Mouse (Mus musculus) liver, embryonic 14.5 days (tissue): Measurements from ENCODE around the gene March8. TPM values are rescaled to one million over a fixed set of nuclear protein-coding genes. Genes with fewer than 3 reads are reported as not detected.
A peak's percentile ranks its signal among the peaks of the same experiment; 100 is the strongest.
"Not testable (repeated sequence)": the region's sequence is repeated elsewhere in the genome, so short reads cannot be mapped to it uniquely, and the experiment has no call there.

ENCODE experiments used
- ATAC-seq: fragments of 200-750 bp; cut with Nextera tagmentation; 2 replicates; pipeline ENCODE4 v1.8.0; 2017; ENCODE audit warnings: moderate number of reproducible peaks, mild to moderate bottlenecking, moderate library complexity; ENCODE audit not compliant: insufficient read depth
- DNase-seq, 3 experiments: peaks; one replicate each; pipeline ENCODE4 v3.0.0-alpha.2; 2012 to 2013; ENCODE audit warnings: low read depth in 3 of 3, low spot score in 3 of 3
- H3K27ac ChIP-seq: fragments of 300-500 bp; sonication (generic); 2 replicates; pipeline ENCODE4 v1.5.1; 2014; ENCODE audit warnings: moderate library complexity, mild to moderate bottlenecking, control low read depth, inconsistent platforms
- H3K27me3 ChIP-seq: fragments of 300-500 bp; sonication (generic); 2 replicates; pipeline ENCODE4 v1.6.1; 2014; ENCODE audit warnings: mild to moderate bottlenecking, low read length, moderate library complexity; ENCODE audit not compliant: control insufficient read depth, insufficient read depth
- H3K36me3 ChIP-seq: fragments of 300-500 bp; sonication (generic); replicated peaks from 2 replicates; pipeline ENCODE4 v1.6.1; 2014; ENCODE audit warnings: low read depth; ENCODE audit not compliant: control insufficient read depth, insufficient read depth
- H3K4me1 ChIP-seq, 2 experiments: fragments of 200-500 bp in 1 of 2; fragments of 300-500 bp in 1 of 2; sonication (generic) in 1 of 2; replicated peaks; 2 replicates each; pipeline ENCODE4 v1.6.1; 2012 to 2014; ENCODE audit warnings: antibody characterized with exemption in 1 of 2, inconsistent platforms in 1 of 2, low read length in 1 of 2; ENCODE audit not compliant: control insufficient read depth in 2 of 2, insufficient read depth in 2 of 2
- H3K4me2 ChIP-seq: fragments of 300-500 bp; sonication (generic); 2 replicates; pipeline ENCODE4 v1.6.1; 2014; ENCODE audit warnings: low read depth, mild to moderate bottlenecking, control low read depth, moderate library complexity
- H3K4me3 ChIP-seq, 2 experiments: fragments of 200-500 bp in 1 of 2; fragments of 300-500 bp in 1 of 2; sonication (generic) in 1 of 2; 2 replicates each; pipeline ENCODE4 v1.5.1; 2012 to 2014; ENCODE audit warnings: low read depth in 2 of 2, low read length in 2 of 2, mild to moderate bottlenecking in 2 of 2, control low read depth in 1 of 2, inconsistent platforms in 1 of 2, moderate library complexity in 1 of 2; ENCODE audit not compliant: insufficient read depth in 1 of 2
- H3K9ac ChIP-seq: fragments of 300-500 bp; sonication (generic); replicated peaks from 2 replicates; pipeline ENCODE4 v1.6.1; 2014; ENCODE audit warnings: mild to moderate bottlenecking, control low read depth, moderate library complexity
- H3K9me3 ChIP-seq: fragments of 300-500 bp; sonication (generic); 2 replicates; pipeline ENCODE4 v1.6.1; 2016; ENCODE audit warnings: low read length, mixed read lengths; ENCODE audit not compliant: control insufficient read depth
- CTCF ChIP-seq: IDR thresholded peaks from 2 replicates; pipeline ENCODE4 v1.5.1; 2016; ENCODE audit warnings: antibody characterized with exemption, low read depth, control low read depth
- EP300 ChIP-seq: IDR thresholded peaks from 2 replicates; pipeline ENCODE4 v1.6.1; 2016; ENCODE audit warnings: antibody characterized with exemption, low read depth
- WGBS: fragments of 180-500 bp; shearing (Covaris S2); extraction: QIAGEN DNeasy Blood & Tissue Kit; methylation state at CpG from one replicate; pipeline ENCODE4 v1.1.7; 2014; ENCODE audit not compliant: insufficient replicate concordance; 5-methylcytosine and 5-hydroxymethylcytosine counted together
- polyA plus RNA-seq, 2 experiments: library from polyadenylated mRNA; depleted of rRNA in 1 of 2; stranded (reverse) in 1 of 2; unstranded in 1 of 2; fragments of >200 nt; fragmentation: Nextera tagmentation in 1 of 2; extraction: Ambion mirVana in 1 of 2; gene quantifications; 2 replicates each; pipeline versions ENCODE4 v1.2.1 to v1.2.3; 2012 to 2014

March8 gene
- polyA plus RNA-seq, 2 experiments: 80.1 to 82.4 TPM

- Histone ChIP-seq H3K9me3 (no peaks in the 10 kb centered on the region), H3K27ac (peak overlapping the region; percentile 99), H3K36me3 (peaks cover 5% of the 10 kb centered on the region; the same call in 1 of the 2 replicates), H3K4me3 (peak overlapping the region; percentile 75 to 80; a peak in 3 of 4 replicates), H3K9ac (peak overlapping the region; percentile 87), H3K27me3 (no peaks in the 10 kb centered on the region), H3K4me2 (peak overlapping the region; percentile 98), H3K4me1 (peaks cover 34 to 38% of the 10 kb centered on the region in 2 experiments)
- 11% methylated on average over 3 of the region's 3 CpGs for WGBS
- peak; percentile 90 for ATAC-seq
- peak; percentile 90 to 96 (median 94) for DNase-seq
- peak; percentile 98 for TF ChIP-seq EP300
- no peak for TF ChIP-seq CTCF
Observed at GRCm38 (mm10) chr6:116349997-116350396, 12.2 kb downstream of the March8 start.

- no peaks in the 10 kb centered on the region for H3K9me3 ChIP-seq
- peak overlapping the region; percentile 99 for H3K27ac ChIP-seq
- no peak for TF ChIP-seq CTCF
- TF ChIP-seq EP300: peak; percentile 73
- ATAC-seq (peak; percentile 87), DNase-seq (peak; percentile 69 to 74 (median 71))
- H3K27me3 ChIP-seq: no peaks in the 10 kb centered on the region
- peaks cover 36 to 42% of the 10 kb centered on the region in 2 experiments for H3K4me1 ChIP-seq
- peak overlapping the region; percentile 75 to 80 for H3K4me3 ChIP-seq
- H3K9ac ChIP-seq: peak overlapping the region; percentile 87
- H3K36me3 ChIP-seq: peaks cover 5% of the 10 kb centered on the region; the same call in 1 of the 2 replicates
- H3K4me2 ChIP-seq: peak overlapping the region; percentile 98
- WGBS: 17% methylated on average over 6 of the region's 6 CpGs
Observed at GRCm38 (mm10) chr6:116350643-116351042, 12.8 kb downstream of the March8 start.

- peaks cover 5% of the 10 kb centered on the region; the same call in 1 of the 2 replicates for H3K36me3 ChIP-seq
- ATAC-seq (no peak), DNase-seq (no peak)
- H3K27me3 ChIP-seq: no peaks in the 10 kb centered on the region
- peak overlapping the region; percentile 81 for H3K27ac ChIP-seq
- H3K9ac ChIP-seq: peak overlapping the region; percentile 63
- H3K4me3 ChIP-seq: peak overlapping the region; percentile 75 to 80
- WGBS: 51% methylated on average over 4 of the region's 4 CpGs
- no peaks in the 10 kb centered on the region for H3K9me3 ChIP-seq
- TF ChIP-seq EP300 (no peak; the same call in 1 of the 2 replicates), CTCF (no peak)
- peak overlapping the region; percentile 98 for H3K4me2 ChIP-seq
- peaks cover 36 to 44% of the 10 kb centered on the region in 2 experiments for H3K4me1 ChIP-seq
Observed at GRCm38 (mm10) chr6:116351534-116351933, 13.7 kb downstream of the March8 start.

- TF ChIP-seq EP300 (no peak), CTCF (no peak)
- 87% methylated on average over 1 of the region's 1 CpGs for WGBS
- Histone ChIP-seq H3K9ac (peak overlapping the region; percentile 53), H3K4me1 (peaks cover 36 to 38% of the 10 kb centered on the region in 2 experiments), H3K4me3 (peak overlapping the region; percentile 51 to 57), H3K27ac (peak overlapping the region; percentile 49), H3K4me2 (peak overlapping the region; percentile 72), H3K36me3 (peaks cover 5% of the 10 kb centered on the region; the same call in 1 of the 2 replicates), H3K27me3 (no peaks in the 10 kb centered on the region), H3K9me3 (no peaks in the 10 kb centered on the region)
- DNase-seq: no peak
- no peak for ATAC-seq
Observed at GRCm38 (mm10) chr6:116353428-116353827, 15.6 kb downstream of the March8 start.

- not testable (repeated sequence) for H3K4me3 ChIP-seq, H3K27me3 ChIP-seq, H3K9me3 ChIP-seq, DNase-seq, ATAC-seq, H3K27ac ChIP-seq, H3K4me2 ChIP-seq, H3K9ac ChIP-seq
- 78% methylated on average over 8 of the region's 8 CpGs for WGBS
- Histone ChIP-seq H3K36me3 (peaks cover 10% of the 10 kb centered on the region; the same call in 1 of the 2 replicates), H3K4me1 (peaks cover 20 to 26% of the 10 kb centered on the region in 2 experiments)
Observed at GRCm38 (mm10) chr6:116356311-116356947, 18.6 kb downstream of the March8 start.
